Mouse (Mus musculus): ENCODE data around the gene Pdlim4. TPM values are rescaled to one million over a fixed set of nuclear protein-coding genes. Genes with fewer than 3 reads are reported as not detected.

Gene Pdlim4
- polyA plus RNA-seq, 1 experiment: 21.2 TPM

- peak; percentile 41; the same call in 1 of the 2 replicates for TF ChIP-seq POLR2A (IDR thresholded peaks at IDR 0.05; ENCODE audit: extremely low read depth, insufficient read depth, low read length)
- no peak for TF ChIP-seq CTCF (IDR thresholded peaks at IDR 0.05; ENCODE audit: extremely low read depth, insufficient read depth, low read length)
Measured at GRCm38 (mm10) chr11:54028044-54028951, 40.5 kb downstream of the Pdlim4 start, which contains the start of gene Slc22a4. Gene Slc22a4, minus strand, starts transcription at chr11:54028090.

GRCm38 (mm10) chr11:54027131-54028043 is 41.4 kb downstream of the Pdlim4 start:
- TF ChIP-seq POLR2A (IDR thresholded peaks at IDR 0.05; ENCODE audit: extremely low read depth, insufficient read depth, low read length) (no peak), CTCF (IDR thresholded peaks at IDR 0.05; ENCODE audit: extremely low read depth, insufficient read depth, low read length) (no peak)
- Histone ChIP-seq H3K4me1 (ENCODE audit: control insufficient read depth, insufficient read depth, low read length) (no peaks in the 10 kb centered on the region), H3K27ac (ENCODE audit: insufficient read depth, low read length) (no peak overlapping the region), H3K4me3 (ENCODE audit: insufficient read depth, low read length) (peak overlapping the region; percentile 55)

More at GRCm38 (mm10) chr11:54028044-54028951, 40.5 kb downstream of the Pdlim4 start, which contains the start of gene Slc22a4:
- Histone ChIP-seq H3K4me3 (ENCODE audit: insufficient read depth, low read length) (peak within 1 kb of the TSS; percentile 55), H3K27ac (ENCODE audit: insufficient read depth, low read length) (0 out of 2 replicates have a peak within 1 kb of the TSS, but pooled peaks have one; percentile 12), H3K4me1 (ENCODE audit: control insufficient read depth, insufficient read depth, low read length) (no peaks in the 10 kb centered on the region)

GRCm38 (mm10) chr11:54026491-54027041 is 42.2 kb downstream of the Pdlim4 start:
- H3K27ac ChIP-seq (ENCODE audit: insufficient read depth, low read length): no peak overlapping the region
- no peaks in the 10 kb centered on the region for H3K4me1 ChIP-seq (ENCODE audit: control insufficient read depth, insufficient read depth, low read length)
- TF ChIP-seq CTCF (IDR thresholded peaks at IDR 0.05; ENCODE audit: extremely low read depth, insufficient read depth, low read length) (no peak), POLR2A (IDR thresholded peaks at IDR 0.05; ENCODE audit: extremely low read depth, insufficient read depth, low read length) (no peak)
- no peak overlapping the region for H3K4me3 ChIP-seq (ENCODE audit: insufficient read depth, low read length)

GRCm38 (mm10) chr11:54021396-54022093 is 47.3 kb downstream of the Pdlim4 start:
- Histone ChIP-seq H3K4me1 (ENCODE audit: control insufficient read depth, insufficient read depth, low read length) (no peaks in the 10 kb centered on the region), H3K4me3 (ENCODE audit: insufficient read depth, low read length) (no peak overlapping the region), H3K27ac (ENCODE audit: insufficient read depth, low read length) (no peak overlapping the region)
- TF ChIP-seq CTCF (IDR thresholded peaks at IDR 0.05; ENCODE audit: extremely low read depth, insufficient read depth, low read length) (no peak), POLR2A (IDR thresholded peaks at IDR 0.05; ENCODE audit: extremely low read depth, insufficient read depth, low read length) (no peak)

- Histone ChIP-seq H3K27ac (ENCODE audit: insufficient read depth, low read length) (no peak overlapping the region), H3K4me3 (ENCODE audit: insufficient read depth, low read length) (no peak overlapping the region), H3K4me1 (ENCODE audit: control insufficient read depth, insufficient read depth, low read length) (no peaks in the 10 kb centered on the region)
- no peak for TF ChIP-seq POLR2A (IDR thresholded peaks at IDR 0.05; ENCODE audit: extremely low read depth, insufficient read depth, low read length)
- TF ChIP-seq CTCF (IDR thresholded peaks at IDR 0.05; ENCODE audit: extremely low read depth, insufficient read depth, low read length): no peak
Measured at GRCm38 (mm10) chr11:54018893-54019732, 49.7 kb downstream of the Pdlim4 start.

GRCm38 (mm10) chr11:54017596-54017995 is 51.2 kb downstream of the Pdlim4 start:
- Histone ChIP-seq H3K27ac (ENCODE audit: insufficient read depth, low read length) (no peak overlapping the region), H3K4me1 (ENCODE audit: control insufficient read depth, insufficient read depth, low read length) (no peaks in the 10 kb centered on the region), H3K4me3 (ENCODE audit: insufficient read depth, low read length) (no peak overlapping the region)
- TF ChIP-seq CTCF (IDR thresholded peaks at IDR 0.05; ENCODE audit: extremely low read depth, insufficient read depth, low read length) (no peak), POLR2A (IDR thresholded peaks at IDR 0.05; ENCODE audit: extremely low read depth, insufficient read depth, low read length) (no peak)

- TF ChIP-seq CTCF (IDR thresholded peaks at IDR 0.05; ENCODE audit: extremely low read depth, insufficient read depth, low read length): no peak
- no peak for TF ChIP-seq POLR2A (IDR thresholded peaks at IDR 0.05; ENCODE audit: extremely low read depth, insufficient read depth, low read length)
- Histone ChIP-seq H3K27ac (ENCODE audit: insufficient read depth, low read length) (no peak overlapping the region), H3K4me1 (ENCODE audit: control insufficient read depth, insufficient read depth, low read length) (no peaks in the 10 kb centered on the region), H3K4me3 (ENCODE audit: insufficient read depth, low read length) (no peak overlapping the region)
Measured at GRCm38 (mm10) chr11:54016051-54016450, 52.8 kb downstream of the Pdlim4 start.

- Histone ChIP-seq H3K4me3 (ENCODE audit: insufficient read depth, low read length) (no peak overlapping the region), H3K27ac (ENCODE audit: insufficient read depth, low read length) (no peak overlapping the region), H3K4me1 (ENCODE audit: control insufficient read depth, insufficient read depth, low read length) (no peaks in the 10 kb centered on the region)
- TF ChIP-seq POLR2A (IDR thresholded peaks at IDR 0.05; ENCODE audit: extremely low read depth, insufficient read depth, low read length): no peak
- TF ChIP-seq CTCF (IDR thresholded peaks at IDR 0.05; ENCODE audit: extremely low read depth, insufficient read depth, low read length): no peak
Measured at GRCm38 (mm10) chr11:54012961-54013360, 55.9 kb downstream of the Pdlim4 start.

Data from cortical plate, adult 2 months (tissue).